ENCODE assay signal across 11 mouse cellular contexts in genomic region chr6:30579961-30580840, GRCm38 (mm10). TPM values are rescaled to one million over a fixed set of nuclear protein-coding genes. Genes with fewer than 3 reads are reported as not detected.
DNase-seq lines count a peak whose midpoint lies in the region; ATAC-seq and TF ChIP-seq lines count a peak whose summit lies in the region.
"Had no signal": no experiment of that assay in that cellular context is flagged by ENCODE, and none has a peak within 500 bp of the region (broad histone marks: within the 10 kb centered on the region; RNA-seq: fewer than 3 reads in every experiment).

No protein-coding gene starts in this region.

- no peak overlapping the region for H3K4me3 ChIP-seq in kidney, embryonic 16.5 days (ENCODE audit: low read length)
- H3K4me3 ChIP-seq in embryonic facial prominence, embryonic 13.5 days: no peak overlapping the region
- H3K4me3 ChIP-seq in hindbrain, embryonic 15.5 days: no peak overlapping the region
- H3K4me3 ChIP-seq in midbrain, postnatal 0 days (ENCODE audit: low read depth, low read length): no peak overlapping the region

- H3K4me1 ChIP-seq in kidney, embryonic 16.5 days (ENCODE audit: insufficient read depth, low read length): peaks cover 25% of the 10 kb centered on the region
- H3K4me1 ChIP-seq in embryonic facial prominence, embryonic 13.5 days: peaks cover 34% of the 10 kb centered on the region
- H3K4me1 ChIP-seq in hindbrain, embryonic 15.5 days (replicated peaks): peaks cover 17% of the 10 kb centered on the region
- peaks cover 4% of the 10 kb centered on the region; the same call in 1 of the 2 replicates for H3K4me1 ChIP-seq in midbrain, postnatal 0 days (ENCODE audit: insufficient read depth, low read length)

- no peak for ATAC-seq in kidney, embryonic 16.5 days (ENCODE audit: low FRiP score, low TSS enrichment)
- no peak for ATAC-seq in embryonic facial prominence, embryonic 13.5 days (ENCODE audit: insufficient number of reproducible peaks, insufficient read depth, low FRiP score, low TSS enrichment, low read depth)
- ATAC-seq in hindbrain, embryonic 15.5 days (ENCODE audit: low FRiP score, low read depth): peak; percentile 54
- ATAC-seq in midbrain, postnatal 0 days (ENCODE audit: low FRiP score): no peak
- ATAC-seq in granulocyte monocyte progenitor cell, adult 5-6 weeks (replicated peaks; ENCODE audit: poor library complexity, severe bottlenecking): no peak

- no peak for TF ChIP-seq CTCF in midbrain, postnatal 0 days (IDR thresholded peaks at IDR 0.05)

- H3K9ac ChIP-seq in kidney, embryonic 16.5 days (replicated peaks; ENCODE audit: low read length): no peak overlapping the region
- H3K9ac ChIP-seq in embryonic facial prominence, embryonic 13.5 days: no peak overlapping the region
- no peak overlapping the region for H3K9ac ChIP-seq in hindbrain, embryonic 15.5 days
- no peak overlapping the region for H3K9ac ChIP-seq in midbrain, postnatal 0 days (replicated peaks; ENCODE audit: low read length, poor library complexity, severe bottlenecking)

- H3K36me3 ChIP-seq in kidney, embryonic 16.5 days (ENCODE audit: insufficient read depth, low read length): no peaks in the 10 kb centered on the region
- no peaks in the 10 kb centered on the region for H3K36me3 ChIP-seq in embryonic facial prominence, embryonic 13.5 days
- H3K36me3 ChIP-seq in hindbrain, embryonic 15.5 days: no peaks in the 10 kb centered on the region
- no peaks in the 10 kb centered on the region for H3K36me3 ChIP-seq in midbrain, postnatal 0 days (ENCODE audit: insufficient read depth, low read length)

- no peak overlapping the region for H3K4me2 ChIP-seq in kidney, embryonic 16.5 days (replicated peaks; ENCODE audit: low read depth, low read length)
- no peak overlapping the region for H3K4me2 ChIP-seq in embryonic facial prominence, embryonic 13.5 days
- 0 out of 2 replicates have a peak overlapping the region, but pooled peaks have one; percentile 1 for H3K4me2 ChIP-seq in hindbrain, embryonic 15.5 days
- H3K4me2 ChIP-seq in midbrain, postnatal 0 days (ENCODE audit: low read depth, low read length, poor library complexity, severe bottlenecking): no peak overlapping the region

- whole genome bisulfite sequencing in kidney, embryonic 16.5 days: 45% methylated on average over 17 of the region's 17 CpGs
- 51% methylated on average over 17 of the region's 17 CpGs for WGBS in embryonic facial prominence, embryonic 13.5 days
- WGBS in hindbrain, embryonic 15.5 days: 29% methylated on average over 17 of the region's 17 CpGs
- 39% methylated on average over 17 of the region's 17 CpGs for WGBS in midbrain, postnatal 0 days

- H3K27ac ChIP-seq in kidney, embryonic 16.5 days (ENCODE audit: low read length): peak overlapping the region; percentile 35
- peak overlapping the region; percentile 4; the same call in 1 of the 2 replicates for H3K27ac ChIP-seq in embryonic facial prominence, embryonic 13.5 days
- peak overlapping the region; percentile 44 for H3K27ac ChIP-seq in hindbrain, embryonic 15.5 days (replicated peaks)
- H3K27ac ChIP-seq in midbrain, postnatal 0 days (ENCODE audit: low read depth, low read length): 0 out of 2 replicates have a peak overlapping the region, but pooled peaks have one; percentile 8

- H3K27me3 ChIP-seq in kidney, embryonic 16.5 days (ENCODE audit: insufficient read depth, low read length): no peaks in the 10 kb centered on the region
- no peaks in the 10 kb centered on the region for H3K27me3 ChIP-seq in embryonic facial prominence, embryonic 13.5 days
- no peaks in the 10 kb centered on the region for H3K27me3 ChIP-seq in hindbrain, embryonic 15.5 days
- no peaks in the 10 kb centered on the region for H3K27me3 ChIP-seq in midbrain, postnatal 0 days (ENCODE audit: insufficient read depth, low read length)

- H3K9me3 ChIP-seq in kidney, embryonic 16.5 days (ENCODE audit: low read length): no peaks in the 10 kb centered on the region
- H3K9me3 ChIP-seq in embryonic facial prominence, embryonic 13.5 days: no peaks in the 10 kb centered on the region
- no peaks in the 10 kb centered on the region for H3K9me3 ChIP-seq in hindbrain, embryonic 15.5 days
- H3K9me3 ChIP-seq in midbrain, postnatal 0 days (ENCODE audit: low read length): no peaks in the 10 kb centered on the region

- no peak for DNase-seq in kidney, postnatal 36 days
- peak; percentile 24 for DNase-seq in midbrain, postnatal 0 days (ENCODE audit: low spot score)
- DNase-seq in layer of hippocampus, adult 11-12 months (ENCODE audit: low spot score): no peak
- DNase-seq in right cerebral cortex, postnatal 10 days (ENCODE audit: low spot score in 2 of 2): no peak

RNA-seq across cellular contexts. Expression of gene Cpa4, which starts 12.0 kb away (rescaled TPM):
- polyA plus RNA-seq in kidney, embryonic 16.5 days (2015; fragmentation: Nextera tagmentation; extraction: Ambion mirVana): 0.12 and 0.14 TPM in 2 replicates
- 0.83 and 1.4 TPM in 2 replicates for polyA plus RNA-seq in embryonic facial prominence, embryonic 13.5 days (2015; fragmentation: Nextera tagmentation; extraction: Ambion mirVana)
- polyA plus RNA-seq in hindbrain, embryonic 15.5 days (2015; fragmentation: Nextera tagmentation; extraction: Ambion mirVana): 0.52 and 0.96 TPM in 2 replicates
- 0.42 and 0.49 TPM in 2 replicates for total RNA-seq in midbrain, postnatal 0 days (2014; rRNA removed)
- polyA plus RNA-seq in midbrain, postnatal 0 days (2015; fragmentation: Nextera tagmentation; extraction: Ambion mirVana): 0.75 and 0.79 TPM in 2 replicates
- not detected in 2 replicates for total RNA-seq in granulocyte monocyte progenitor cell, adult 5-6 weeks (2014; fragmentation: Nextera tagmentation)
- not detected in 2 replicates for total RNA-seq in granulocyte monocyte progenitor cell, adult 5-6 weeks (2017)
- total RNA-seq: megakaryocyte, adult 5-6 weeks had no signal
- polyA plus RNA-seq: gonadal fat pad, adult 2 months had no signal

RNA-seq across cellular contexts. Expression of gene Cpa5, which starts 30.6 kb away (rescaled TPM):
- 0.64 and 0.66 TPM in 2 replicates for polyA plus RNA-seq in kidney, embryonic 16.5 days (2015; fragmentation: Nextera tagmentation; extraction: Ambion mirVana)
- 0.12 and 0.28 TPM in 2 replicates for polyA plus RNA-seq in embryonic facial prominence, embryonic 13.5 days (2015; fragmentation: Nextera tagmentation; extraction: Ambion mirVana)
- not detected in 2 replicates for polyA plus RNA-seq in hindbrain, embryonic 15.5 days (2015; fragmentation: Nextera tagmentation; extraction: Ambion mirVana)
- not detected in 2 replicates for total RNA-seq in midbrain, postnatal 0 days (2014; rRNA removed)
- 0.13 TPM in 1 of 2 replicates, not detected in the other for polyA plus RNA-seq in midbrain, postnatal 0 days (2015; fragmentation: Nextera tagmentation; extraction: Ambion mirVana)
- total RNA-seq in granulocyte monocyte progenitor cell, adult 5-6 weeks (2014; fragmentation: Nextera tagmentation): not detected in 2 replicates
- total RNA-seq in granulocyte monocyte progenitor cell, adult 5-6 weeks (2017): not detected in 2 replicates
- total RNA-seq: left cerebral cortex, postnatal 14 days; megakaryocyte, adult 5-6 weeks had no signal

RNA-seq across cellular contexts. Expression of gene Cpa2, which starts 38.8 kb away (rescaled TPM):
- polyA plus RNA-seq in kidney, embryonic 16.5 days (2015; fragmentation: Nextera tagmentation; extraction: Ambion mirVana): 15.9 and 17.5 TPM in 2 replicates
- 6.3 and 6.4 TPM in 2 replicates for polyA plus RNA-seq in embryonic facial prominence, embryonic 13.5 days (2015; fragmentation: Nextera tagmentation; extraction: Ambion mirVana)
- polyA plus RNA-seq in hindbrain, embryonic 15.5 days (2015; fragmentation: Nextera tagmentation; extraction: Ambion mirVana): 7.3 and 8.5 TPM in 2 replicates
- total RNA-seq in midbrain, postnatal 0 days (2014; rRNA removed): 6.2 and 9.3 TPM in 2 replicates
- polyA plus RNA-seq in midbrain, postnatal 0 days (2015; fragmentation: Nextera tagmentation; extraction: Ambion mirVana): 13.0 and 15.2 TPM in 2 replicates
- not detected in 2 replicates for total RNA-seq in granulocyte monocyte progenitor cell, adult 5-6 weeks (2014; fragmentation: Nextera tagmentation)
- total RNA-seq in granulocyte monocyte progenitor cell, adult 5-6 weeks (2017): 0.30 and 1.1 TPM in 2 replicates

RNA-seq across cellular contexts. Expression of gene Cpa1, which starts 58.8 kb away (rescaled TPM):
- 1.8 and 2.4 TPM in 2 replicates for polyA plus RNA-seq in kidney, embryonic 16.5 days (2015; fragmentation: Nextera tagmentation; extraction: Ambion mirVana)
- 0.34 and 0.87 TPM in 2 replicates for polyA plus RNA-seq in embryonic facial prominence, embryonic 13.5 days (2015; fragmentation: Nextera tagmentation; extraction: Ambion mirVana)
- polyA plus RNA-seq in hindbrain, embryonic 15.5 days (2015; fragmentation: Nextera tagmentation; extraction: Ambion mirVana): 0.73 and 1.0 TPM in 2 replicates
- total RNA-seq in midbrain, postnatal 0 days (2014; rRNA removed): 0.60 and 0.94 TPM in 2 replicates
- polyA plus RNA-seq in midbrain, postnatal 0 days (2015; fragmentation: Nextera tagmentation; extraction: Ambion mirVana): 0.44 and 0.51 TPM in 2 replicates
- not detected in 2 replicates for total RNA-seq in granulocyte monocyte progenitor cell, adult 5-6 weeks (2014; fragmentation: Nextera tagmentation)
- total RNA-seq in granulocyte monocyte progenitor cell, adult 5-6 weeks (2017): not detected in 2 replicates
- total RNA-seq: left cerebral cortex, postnatal 14 days; megakaryocyte, adult 5-6 weeks had no signal
